39 mouse cellular contexts compared by ENCODE assay signal in genomic region chr17:81383461-81383860, GRCm38 (mm10). TPM values are rescaled to one million over a fixed set of nuclear protein-coding genes. Genes with fewer than 3 reads are reported as not detected.
DNase-seq lines count a peak whose midpoint lies in the region; ATAC-seq and TF ChIP-seq lines count a peak whose summit lies in the region.
"Had no signal": no experiment of that assay in that cellular context is flagged by ENCODE, and none has a peak within 500 bp of the region (broad histone marks: within the 10 kb centered on the region; RNA-seq: fewer than 3 reads in every experiment).

No protein-coding gene starts in this region.

- no peak overlapping the region for H3K9ac ChIP-seq in midbrain, embryonic 16.5 days (ENCODE audit: low read depth, low read length)
- H3K9ac ChIP-seq: heart, embryonic 12.5 days; hindbrain, embryonic 13.5 days; limb, embryonic 13.5 days; liver, embryonic 12.5 days had no signal

- no peak for TF ChIP-seq CTCF in spleen, adult 2 months (IDR thresholded peaks at IDR 0.05; ENCODE audit: extremely low read depth, insufficient read depth, insufficient read length, insufficient replicate concordance)

- peak; percentile 1 to 5 for DNase-seq in spleen, adult 2 months (ENCODE audit: low read depth in 1 of 2, low spot score in 2 of 2)
- DNase-seq in spleen, adult 12 weeks (ENCODE audit: low spot score): no peak
- peak; percentile 71 to 80 for DNase-seq in kidney, adult 8-10 months
- peak; percentile 67 for DNase-seq in kidney, postnatal 14 days
- no peak for DNase-seq in right cerebral cortex, postnatal 14 days
- DNase-seq: adrenal gland, adult 2 months; cerebellum, adult 8-10 months; cerebellum, postnatal 25 days; gastrocnemius, postnatal 25 days; heart, adult 18-20 months; heart, postnatal 4 days; lung, adult 18-20 months; lung, postnatal 4 days; midbrain, embryonic 14.5 days had no signal

- H3K36me3 ChIP-seq in spleen, adult 2 months (ENCODE audit: control insufficient read depth, insufficient read depth, low read length): no peaks in the 10 kb centered on the region
- H3K36me3 ChIP-seq in midbrain, embryonic 16.5 days (ENCODE audit: control insufficient read depth, insufficient read depth, low read length): peaks cover 5% of the 10 kb centered on the region; the same call in 1 of the 2 replicates
- H3K36me3 ChIP-seq: liver, embryonic 12.5 days had no signal

- no peak overlapping the region for H3K4me2 ChIP-seq in midbrain, embryonic 16.5 days (ENCODE audit: low read length)
- H3K4me2 ChIP-seq: heart, embryonic 12.5 days; hindbrain, embryonic 13.5 days; limb, embryonic 13.5 days; liver, embryonic 12.5 days had no signal

- no peak overlapping the region for H3K27ac ChIP-seq in spleen, adult 2 months (ENCODE audit: insufficient read depth, low read length)
- no peak overlapping the region for H3K27ac ChIP-seq in midbrain, embryonic 16.5 days (ENCODE audit: low read length)
- H3K27ac ChIP-seq: hindbrain, embryonic 13.5 days; layer of hippocampus, adult 2 months; limb, embryonic 13.5 days; liver, embryonic 12.5 days had no signal

- no peaks in the 10 kb centered on the region for H3K4me1 ChIP-seq in spleen, adult 2 months (ENCODE audit: control insufficient read depth, insufficient read depth, insufficient read length)
- no peaks in the 10 kb centered on the region for H3K4me1 ChIP-seq in midbrain, embryonic 16.5 days (ENCODE audit: control insufficient read depth, insufficient read depth, low read length)
- H3K4me1 ChIP-seq: heart, embryonic 12.5 days; hindbrain, embryonic 13.5 days; limb, embryonic 13.5 days; liver, embryonic 12.5 days had no signal

- no peak for ATAC-seq in megakaryocyte progenitor cell, adult 5-6 weeks (replicated peaks; ENCODE audit: poor library complexity)
- ATAC-seq in midbrain, embryonic 16.5 days: no peak
- ATAC-seq: activated CD4-positive, CD25-positive, alpha-beta regulatory T cell, adult 4 months; forebrain, embryonic 14.5 days; intestine, embryonic 16.5 days; liver, embryonic 12.5 days; lung, postnatal 0 days had no signal

- no peaks in the 10 kb centered on the region for H3K27me3 ChIP-seq in spleen, adult 2 months (ENCODE audit: control insufficient read depth, insufficient read depth, low read length)
- no peaks in the 10 kb centered on the region for H3K27me3 ChIP-seq in midbrain, embryonic 16.5 days (ENCODE audit: control insufficient read depth, insufficient read depth, low read depth, low read length)
- H3K27me3 ChIP-seq: heart, embryonic 12.5 days; hindbrain, embryonic 13.5 days; limb, embryonic 13.5 days; liver, embryonic 12.5 days had no signal

- no peak for TF ChIP-seq POLR2A in spleen, adult 2 months (IDR thresholded peaks at IDR 0.05; ENCODE audit: low read depth, low read length)

- 44% methylated on average over 4 of the region's 4 CpGs for WGBS in spleen, adult 2 months
- 93% methylated on average over 4 of the region's 4 CpGs for whole genome bisulfite sequencing in midbrain, embryonic 16.5 days

- no peaks in the 10 kb centered on the region for H3K9me3 ChIP-seq in midbrain, embryonic 16.5 days (replicated peaks; ENCODE audit: control insufficient read depth, low read length, poor library complexity, severe bottlenecking)
- H3K9me3 ChIP-seq: heart, embryonic 12.5 days; hindbrain, embryonic 13.5 days; limb, embryonic 13.5 days; liver, embryonic 12.5 days had no signal

- H3K4me3 ChIP-seq in spleen, adult 2 months (ENCODE audit: extremely low read depth, insufficient read depth, insufficient read length): no peak overlapping the region
- no peak overlapping the region for H3K4me3 ChIP-seq in midbrain, embryonic 16.5 days (ENCODE audit: low read depth, low read length)
- H3K4me3 ChIP-seq: heart, embryonic 12.5 days; hindbrain, embryonic 13.5 days; layer of hippocampus, adult 2 months; limb, embryonic 13.5 days; liver, embryonic 12.5 days had no signal

RNA-seq across cellular contexts. Expression of gene Gm11096, which starts 58.1 kb away (rescaled TPM):
- polyA plus RNA-seq in spleen, adult 2 months (2012; rRNA removed): not detected in 2 replicates
- not detected in 2 replicates for total RNA-seq in megakaryocyte progenitor cell, adult 5-6 weeks (2015)
- not detected in 2 replicates for total RNA-seq in megakaryocyte progenitor cell, adult 5-6 weeks (2017)
- polyA plus RNA-seq in midbrain, embryonic 16.5 days (2015; fragmentation: Nextera tagmentation; extraction: Ambion mirVana): not detected in 2 replicates
- total RNA-seq: adrenal gland, adult 2 months; adrenal gland, postnatal 4 days; gastrocnemius, adult 18-20 months; gastrocnemius, postnatal 25 days; heart, adult 18-20 months; heart, postnatal 4 days; layer of hippocampus, adult 2 months; layer of hippocampus, postnatal 25 days; left cerebral cortex, adult 8-10 months; left cerebral cortex, postnatal 36 days; neutrophil, adult 5-6 weeks had no signal
- polyA plus RNA-seq: activated CD4-positive, CD25-positive, alpha-beta regulatory T cell, adult 4 months; adrenal gland, adult 2 months; embryonic facial prominence, embryonic 11.5 days; forebrain, embryonic 14.5 days; frontal cortex, adult 2 months; heart, embryonic 12.5 days; heart, postnatal 0 days; hindbrain, embryonic 13.5 days; intestine, embryonic 16.5 days; limb, embryonic 13.5 days; liver, embryonic 12.5 days; lung, postnatal 0 days; midbrain, embryonic 14.5 days; neural tube, embryonic 11.5 days; stomach, embryonic 14.5 days; testis, adult 2 months; thymus, postnatal 0 days; urinary bladder, adult 2 months had no signal

Comparison
In these comparisons a context has a peak if more than half of its experiments do, and no peak if none do; other contexts are left out.
1. DNase-seq: peak in spleen, adult 2 months (2 of 2), kidney, adult 8-10 months (2 of 2) and kidney, postnatal 14 days (single experiment); none in spleen, adult 12 weeks (single experiment) and right cerebral cortex, postnatal 14 days (single experiment).